Mouse (Mus musculus): Measurements from ENCODE around the gene Capzb.

Gene Capzb

DNA sequence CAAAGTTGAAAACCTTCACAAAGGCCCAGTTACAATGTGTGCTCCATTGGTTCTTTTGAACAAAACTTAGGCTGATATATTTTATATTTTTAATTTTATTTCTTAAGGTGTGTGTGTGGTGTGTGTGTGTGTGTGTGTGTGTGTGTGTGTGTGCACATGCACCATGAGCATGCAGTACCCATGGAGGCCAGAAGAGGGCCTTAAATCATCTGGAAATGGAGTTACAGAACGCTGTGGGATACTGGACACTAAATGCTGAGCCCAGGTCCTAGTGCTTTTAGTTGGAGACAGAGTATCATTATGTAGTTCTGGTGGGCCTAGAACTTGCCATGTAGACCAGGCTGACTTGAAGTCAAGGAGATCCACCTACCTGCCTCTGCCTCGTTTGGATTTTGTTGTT, 13.5 kb upstream of the Capzb start:
- DNase-seq (ENCODE audit: extremely low read depth, insufficient read length, low spot score) = no peak

DNA sequence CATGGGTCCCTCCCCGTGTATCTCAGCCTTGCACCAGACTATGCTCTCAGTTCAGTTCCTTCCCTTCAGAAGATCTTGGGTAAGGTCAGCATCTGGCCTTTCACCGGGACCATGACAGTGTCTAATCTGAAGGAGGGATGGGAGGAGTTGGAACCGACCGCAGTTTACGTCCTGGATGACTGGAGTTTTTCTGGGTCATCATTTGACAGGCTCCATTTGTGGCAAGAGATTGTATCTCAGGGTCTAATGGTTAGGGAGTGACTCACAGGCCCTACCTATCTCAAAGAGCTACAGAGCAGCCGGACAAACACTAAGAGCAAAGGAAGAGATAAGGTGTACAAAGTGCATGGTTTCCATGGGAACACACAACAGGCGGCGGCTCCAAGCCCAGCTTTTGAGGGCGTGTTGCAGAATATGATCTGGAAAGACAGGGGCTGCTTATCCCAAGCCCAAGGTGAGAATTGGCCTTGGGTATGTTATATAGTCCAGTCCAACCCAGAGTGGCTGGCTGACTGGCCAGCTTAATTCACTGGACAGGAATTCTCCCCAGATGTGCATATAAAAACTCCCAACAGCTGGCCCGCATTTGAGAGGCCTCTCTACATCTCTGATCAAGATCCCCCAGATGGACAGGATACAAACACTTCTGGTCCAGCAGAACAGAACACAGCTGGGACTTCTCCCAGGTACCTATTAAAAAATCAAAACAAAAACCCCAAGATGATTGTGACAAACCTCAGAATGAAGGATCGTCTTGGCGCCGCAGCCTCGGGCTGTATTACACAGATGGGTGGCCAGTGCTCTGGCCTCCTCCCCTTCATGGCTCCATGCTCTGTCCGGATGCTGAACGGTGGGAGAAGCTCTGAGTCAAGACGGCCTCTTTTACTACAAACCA, 12.7 kb upstream of the Capzb start:
- DNase-seq (ENCODE audit: extremely low read depth, insufficient read length, low spot score) = no peak

DNA sequence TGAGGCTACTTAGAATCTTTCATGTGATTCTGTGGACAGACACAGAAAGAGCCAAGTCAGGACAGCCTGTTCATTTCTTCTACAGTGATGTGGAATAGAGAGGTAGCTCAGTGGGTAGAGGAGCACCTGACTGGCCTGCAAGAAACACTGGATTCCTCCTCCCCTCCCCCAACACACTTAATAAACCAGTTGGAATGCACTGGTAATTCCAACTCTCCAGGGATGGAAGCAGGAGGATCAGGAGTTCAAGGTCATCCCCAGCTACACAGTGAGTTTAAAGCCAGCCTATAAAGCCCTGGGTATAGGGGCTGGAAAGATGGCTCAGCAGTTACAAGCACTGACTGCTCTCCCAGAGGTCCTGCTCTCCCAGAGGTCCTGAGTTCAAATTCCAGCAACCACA, 10.2 kb upstream of the Capzb start:
- no peak for DNase-seq (ENCODE audit: extremely low read depth, insufficient read length, low spot score)

DNA sequence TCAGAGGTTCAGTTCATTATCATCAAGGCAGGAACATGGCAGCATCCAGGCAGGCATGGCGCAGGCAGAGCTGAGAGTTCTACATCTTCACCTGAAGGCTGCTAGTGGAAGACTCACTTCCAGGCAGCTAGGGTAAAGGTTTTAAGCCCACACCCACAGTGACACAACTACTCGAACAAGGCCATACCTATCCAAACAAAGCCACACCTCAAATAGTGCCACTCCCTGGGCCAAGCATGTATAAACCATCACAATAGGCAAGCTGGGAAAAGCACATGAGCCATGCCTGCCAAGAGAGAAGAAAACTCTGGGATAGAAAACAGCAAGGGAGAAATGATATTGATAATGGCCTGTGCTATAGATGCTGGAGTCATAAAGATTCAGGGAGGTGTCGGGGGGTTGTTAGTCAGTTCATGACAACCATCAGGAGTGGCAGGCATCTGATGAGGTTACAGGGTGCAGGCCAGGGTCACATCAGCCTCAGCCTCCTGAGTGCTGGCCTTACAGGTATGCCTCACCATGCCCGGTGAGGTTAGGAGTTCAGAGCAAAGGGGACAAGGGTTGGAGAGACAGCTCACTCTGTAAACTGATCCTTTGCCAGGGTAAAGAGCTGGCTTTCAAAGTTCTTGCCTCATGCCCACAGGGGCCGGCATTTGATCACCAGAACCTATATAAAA, 6.8 kb upstream of the Capzb start:
- no peak for DNase-seq (ENCODE audit: extremely low read depth, insufficient read length, low spot score)

DNA sequence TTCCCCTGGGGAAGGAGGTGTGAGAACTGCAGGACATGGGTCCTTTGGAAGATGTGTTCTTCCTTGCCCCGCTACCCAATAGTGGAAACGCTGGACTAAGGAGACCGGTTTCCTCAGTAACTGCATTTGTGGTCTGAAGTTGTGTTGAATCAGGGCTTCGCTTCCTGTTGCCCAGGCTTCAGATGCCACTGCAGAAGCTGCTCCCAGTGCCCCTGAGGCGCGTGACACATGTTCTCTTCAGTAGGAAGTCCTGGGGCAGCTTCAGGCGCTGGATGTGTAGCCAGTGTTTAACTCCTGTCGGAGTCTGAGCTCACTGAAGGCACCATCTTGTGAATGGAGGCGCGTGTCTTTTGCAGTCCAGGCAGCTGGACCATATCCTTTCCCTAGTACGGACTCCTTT, 4.8 kb upstream of the Capzb start:
- DNase-seq (ENCODE audit: extremely low read depth, insufficient read length, low spot score) = no peak

DNA sequence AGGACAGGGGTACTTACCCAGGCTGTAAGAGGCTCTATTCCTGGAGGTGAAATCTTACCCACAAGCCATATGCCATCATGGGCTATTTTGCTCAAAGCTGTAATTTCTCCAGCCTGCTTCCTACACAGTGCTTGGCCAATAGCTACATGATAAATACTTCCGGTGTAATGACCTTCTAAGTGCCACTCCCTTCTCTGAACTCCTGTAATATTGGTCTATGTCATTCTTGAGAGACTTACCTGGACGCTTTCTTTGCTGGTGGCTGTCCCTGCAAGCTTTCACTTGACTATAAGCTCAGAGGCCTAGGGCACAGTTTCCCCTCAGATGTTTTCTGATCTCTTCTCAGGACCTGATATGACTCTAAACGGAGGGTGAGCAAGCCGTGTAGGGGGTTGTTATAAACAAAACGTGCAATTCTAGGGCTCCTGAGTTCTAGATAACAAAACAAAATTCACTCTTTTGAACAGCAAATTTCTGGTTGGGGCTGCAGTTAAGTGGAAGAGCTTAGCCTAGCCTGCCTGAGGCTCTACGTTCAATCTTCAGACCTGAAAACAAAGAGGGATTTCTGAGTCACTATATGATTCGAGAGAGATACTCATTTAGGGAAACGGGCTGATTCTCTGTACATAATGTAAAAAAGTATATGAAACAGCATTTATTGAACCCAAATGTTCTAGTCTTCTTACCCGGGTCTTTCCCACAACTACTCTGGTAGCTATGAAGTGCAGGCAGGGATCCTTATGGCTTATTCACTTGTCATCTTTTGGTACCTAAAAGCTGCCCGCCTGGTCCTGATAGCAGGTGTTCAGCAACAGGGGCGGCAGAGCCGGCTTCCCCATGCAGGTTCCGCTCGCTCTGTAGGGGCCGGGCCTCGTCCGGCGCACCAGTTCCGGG, 847 bp upstream of the Capzb start:
- no peak for DNase-seq (ENCODE audit: extremely low read depth, insufficient read length, low spot score)

DNA sequence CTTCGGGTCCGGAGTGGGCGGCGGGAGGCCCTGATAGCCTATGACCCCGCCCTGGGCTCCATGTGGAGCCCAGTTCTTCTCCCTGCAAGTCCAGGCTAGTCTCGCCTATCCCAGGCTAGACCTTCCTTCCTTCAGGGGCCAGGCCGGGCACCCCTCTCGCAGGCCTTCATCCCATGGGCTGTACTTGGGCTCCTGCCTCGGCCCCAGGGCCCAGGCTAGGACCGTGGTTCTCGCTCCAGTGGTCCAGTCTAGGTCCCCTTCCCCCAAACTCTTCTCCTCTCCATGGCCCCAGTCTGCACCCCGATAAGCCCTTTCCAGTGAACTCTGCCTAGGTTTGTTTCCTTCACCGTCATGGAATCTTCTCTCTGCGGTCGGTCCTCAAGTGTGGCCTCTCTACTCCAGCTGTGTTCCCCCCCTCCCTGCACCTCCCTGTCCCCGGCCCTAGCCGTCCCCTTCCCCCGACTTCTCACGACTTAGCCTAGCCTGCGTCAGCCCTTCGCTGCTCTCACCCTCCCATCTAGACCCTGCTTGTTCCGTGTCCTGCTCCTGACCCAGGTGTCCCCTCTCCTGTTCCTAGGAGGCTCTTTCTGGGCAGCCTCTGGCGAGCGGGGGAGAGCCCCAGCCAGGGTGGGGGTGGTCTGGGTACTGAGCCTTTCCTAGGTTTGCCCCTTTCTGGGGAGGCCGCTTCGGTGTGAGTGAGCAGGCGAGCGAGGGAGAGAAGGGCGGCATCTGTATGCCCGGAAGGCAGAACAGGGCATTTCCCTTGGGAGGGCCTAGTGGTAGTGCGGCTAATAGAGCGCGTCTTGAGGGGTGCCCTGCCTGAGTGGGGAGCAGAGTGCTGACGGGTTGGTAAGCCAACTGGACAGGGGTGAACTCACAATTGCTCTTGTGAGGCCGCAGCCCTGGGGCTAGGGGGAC, 736 bp downstream of the Capzb start:
- DNase-seq (ENCODE audit: extremely low read depth, insufficient read length, low spot score) = peak; percentile 65

DNA sequence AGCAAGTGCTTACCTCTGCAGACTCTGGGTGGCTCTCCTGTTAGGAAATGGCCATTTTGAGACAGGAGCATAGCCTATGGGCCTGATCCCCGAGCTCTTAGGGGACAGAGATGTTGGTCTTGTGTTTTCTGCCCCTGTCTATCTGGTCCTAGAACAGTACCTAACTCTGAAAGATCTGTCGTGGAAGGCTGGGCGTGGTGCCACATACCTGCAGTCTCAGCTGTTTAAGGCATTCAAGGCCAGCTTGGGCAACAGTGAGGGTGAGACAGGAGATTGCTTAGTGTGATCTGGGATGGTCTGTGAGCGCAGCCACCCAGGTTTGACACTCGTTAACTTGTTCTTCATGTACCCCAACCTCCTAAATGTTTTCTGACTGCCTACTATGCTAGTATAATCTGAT, 2.4 kb downstream of the Capzb start:
- no peak for DNase-seq (ENCODE audit: extremely low read depth, insufficient read length, low spot score)

DNA sequence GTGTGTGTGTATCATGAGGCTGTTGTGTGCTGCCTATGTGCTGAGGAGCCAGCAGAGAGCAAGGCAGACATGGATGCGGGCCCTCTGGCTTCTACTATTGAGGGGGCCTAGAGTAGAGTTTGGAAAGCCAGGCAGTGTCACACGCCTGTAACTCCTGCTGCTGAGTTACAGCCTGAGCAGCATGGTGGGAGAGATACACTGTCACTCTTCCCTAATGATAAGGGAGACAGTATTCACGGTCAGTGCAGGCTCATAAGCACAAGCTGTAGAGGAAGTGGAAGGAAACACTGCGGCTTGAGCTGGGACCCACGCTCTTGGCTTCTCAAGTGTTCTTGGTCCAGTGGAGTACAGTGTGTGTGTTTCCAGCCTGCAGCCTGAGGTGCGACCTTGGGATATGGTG, 3.8 kb downstream of the Capzb start:
- no peak for DNase-seq (ENCODE audit: extremely low read depth, insufficient read length, low spot score)

DNA sequence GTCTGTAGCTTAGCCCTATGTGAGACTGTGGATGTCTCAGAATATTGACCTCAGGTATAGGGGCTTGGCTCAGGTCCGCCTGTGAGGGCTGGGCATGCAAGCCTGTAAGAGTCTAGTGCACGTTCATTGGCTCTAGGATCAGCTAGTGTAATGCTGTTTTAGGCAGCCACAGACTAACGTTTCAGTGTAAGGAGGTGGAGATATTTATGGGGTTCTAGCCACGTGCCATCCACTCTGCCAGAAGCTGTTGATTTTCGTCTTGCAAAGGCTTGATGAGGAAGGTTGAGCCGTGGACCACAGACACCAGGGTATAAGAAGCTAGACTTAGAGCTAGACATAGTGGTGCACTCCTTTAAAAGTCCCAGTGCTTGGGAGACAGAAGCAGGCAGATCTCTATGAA, 4.2 kb downstream of the Capzb start:
- no peak for DNase-seq (ENCODE audit: extremely low read depth, insufficient read length, low spot score)

DNA sequence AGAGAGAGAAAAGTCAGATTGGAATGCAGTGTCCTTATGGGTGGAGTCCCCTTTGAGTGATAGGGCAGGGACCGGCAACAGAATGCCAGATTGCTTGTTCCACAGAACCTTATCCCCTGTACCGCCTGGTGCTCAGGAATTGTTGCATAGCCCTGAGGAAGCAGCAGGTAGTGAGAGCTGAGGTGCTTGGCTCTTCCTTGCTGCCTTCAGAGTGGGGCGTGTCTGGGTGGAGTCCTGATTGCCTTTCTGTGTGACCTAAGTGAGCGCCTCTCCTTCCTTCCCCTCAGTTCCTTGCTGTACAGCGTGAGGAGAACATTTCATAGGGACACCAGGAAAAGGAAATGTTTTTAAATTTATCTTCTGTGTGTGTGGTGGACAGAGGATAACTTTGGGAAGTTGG, 4.8 kb downstream of the Capzb start:
- no peak for DNase-seq (ENCODE audit: extremely low read depth, insufficient read length, low spot score)

DNA sequence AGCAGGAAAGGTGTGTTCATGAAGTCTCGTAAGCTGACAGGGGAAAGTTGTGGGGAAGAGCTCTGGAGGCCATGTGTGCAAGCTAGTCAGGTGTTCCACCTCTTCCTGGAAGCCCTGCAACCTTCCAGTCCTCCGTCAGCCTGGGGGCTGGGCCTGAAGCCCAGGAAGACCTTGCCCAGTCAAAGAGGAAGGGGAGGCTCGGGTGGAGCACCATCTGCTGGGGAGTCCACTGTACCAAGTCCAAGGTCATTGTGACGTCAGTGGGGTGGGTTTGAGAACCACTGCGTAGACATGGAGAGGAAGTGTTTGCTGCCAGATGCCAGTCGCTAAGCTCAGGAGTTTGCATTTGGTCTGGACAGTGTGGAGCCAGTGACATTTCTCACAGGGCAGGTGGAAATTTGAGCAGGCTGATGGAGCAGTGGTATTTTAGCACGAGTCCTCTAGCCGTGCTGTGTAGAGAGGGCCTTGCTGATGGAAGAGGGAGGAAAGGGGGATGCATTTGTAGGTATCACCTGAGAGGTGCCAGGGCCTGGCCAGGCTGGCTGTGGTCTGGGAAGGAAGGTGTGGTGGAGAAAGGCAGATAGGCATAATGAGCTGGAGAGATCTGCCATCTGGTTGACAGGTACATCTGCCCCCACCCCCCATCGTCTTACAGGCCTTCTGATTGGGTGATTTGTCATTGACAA, 5.4 kb downstream of the Capzb start:
- no peak for DNase-seq (ENCODE audit: extremely low read depth, insufficient read length, low spot score)

DNA sequence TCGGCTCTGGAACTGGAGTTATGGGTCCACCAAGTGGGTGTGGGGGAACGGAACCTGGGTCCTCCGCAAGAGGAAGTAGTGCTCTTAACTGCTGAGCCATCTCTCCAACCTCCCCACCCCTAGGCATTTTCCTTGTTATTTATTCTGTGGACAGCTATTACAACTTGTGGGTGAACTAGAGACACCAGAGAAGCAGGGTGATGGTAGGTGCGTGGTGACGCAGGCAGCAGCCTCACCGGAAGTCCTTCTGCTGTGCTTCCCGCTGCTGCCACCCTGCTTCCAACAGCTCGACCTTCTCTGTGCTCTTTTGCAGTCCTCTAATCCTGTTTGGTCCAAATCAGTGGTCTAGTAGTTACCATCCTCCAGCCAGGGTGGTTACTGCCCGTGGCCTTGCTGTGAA, 6.4 kb downstream of the Capzb start:
- DNase-seq (ENCODE audit: extremely low read depth, insufficient read length, low spot score) = no peak

DNA sequence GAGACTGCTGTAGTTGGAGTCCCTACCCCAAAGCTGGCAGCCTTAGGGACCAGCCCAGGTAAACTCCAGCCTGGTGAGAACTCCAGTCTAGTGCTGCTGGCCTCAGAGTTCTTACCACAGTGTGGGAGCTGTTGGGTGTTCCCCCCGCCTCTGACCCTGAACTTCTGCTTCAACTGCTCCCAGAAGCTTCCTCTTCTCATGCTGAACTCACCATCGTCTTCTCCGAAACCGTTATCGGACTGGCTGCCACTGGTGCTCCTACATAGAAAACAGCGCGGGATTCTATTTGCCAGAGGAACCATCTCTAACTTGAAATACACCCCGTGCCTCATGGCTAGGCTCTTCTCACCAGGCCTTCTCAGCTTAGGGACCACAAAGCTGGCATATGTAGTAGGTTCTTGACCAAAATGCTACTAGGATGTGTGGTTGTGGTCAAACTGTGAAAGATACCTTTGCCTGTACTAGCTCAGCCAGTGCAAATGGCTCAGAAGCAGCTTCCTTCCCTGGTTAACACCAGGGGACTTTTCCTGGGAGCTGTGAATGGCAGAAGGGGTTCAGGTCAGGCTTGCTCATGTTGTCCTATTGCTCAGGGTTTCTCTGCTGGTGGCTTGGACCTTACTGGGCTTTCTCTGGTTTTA, 7.1 kb downstream of the Capzb start:
- DNase-seq (ENCODE audit: extremely low read depth, insufficient read length, low spot score) = no peak

DNA sequence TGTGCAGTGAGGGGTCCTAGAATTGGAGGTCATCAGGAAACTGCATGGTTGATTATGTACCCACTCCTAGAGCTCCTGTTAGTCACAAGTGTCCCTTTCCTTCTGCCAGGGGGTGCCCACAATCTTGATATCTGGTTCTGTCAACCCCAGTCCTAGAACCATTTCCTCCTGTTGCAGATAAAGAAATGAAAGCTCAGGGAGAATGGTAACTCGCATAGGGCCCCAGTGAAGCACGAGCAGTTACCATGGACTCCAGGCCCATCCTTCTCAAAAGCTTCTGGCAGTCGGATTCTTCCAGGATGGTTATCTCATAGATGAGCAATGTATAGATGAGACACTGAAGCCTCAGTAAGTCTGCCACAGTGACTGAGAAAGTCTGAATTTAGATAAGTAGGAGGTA, 8.2 kb downstream of the Capzb start:
- no peak for DNase-seq (ENCODE audit: extremely low read depth, insufficient read length, low spot score)

DNA sequence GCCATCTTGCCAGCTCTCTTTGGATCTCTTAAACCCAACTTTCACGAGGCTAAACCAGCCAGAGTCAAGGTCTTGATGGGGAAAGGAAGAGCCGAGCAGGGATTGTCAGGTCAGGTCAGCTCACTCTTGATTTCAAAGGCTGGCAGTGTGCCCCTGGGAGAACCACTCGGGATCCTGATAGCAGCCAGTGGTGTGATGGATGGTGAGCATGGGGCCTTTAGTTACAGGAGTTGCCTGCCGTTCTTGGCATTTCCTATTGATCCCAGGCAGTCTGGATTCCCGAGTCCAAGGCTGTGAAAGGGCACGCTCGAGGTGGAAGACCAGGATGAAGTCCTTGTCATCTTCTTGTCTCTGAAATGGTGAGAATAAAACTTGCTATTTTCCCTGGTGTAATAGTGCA, 9.9 kb downstream of the Capzb start:
- no peak for DNase-seq (ENCODE audit: extremely low read depth, insufficient read length, low spot score)

DNA sequence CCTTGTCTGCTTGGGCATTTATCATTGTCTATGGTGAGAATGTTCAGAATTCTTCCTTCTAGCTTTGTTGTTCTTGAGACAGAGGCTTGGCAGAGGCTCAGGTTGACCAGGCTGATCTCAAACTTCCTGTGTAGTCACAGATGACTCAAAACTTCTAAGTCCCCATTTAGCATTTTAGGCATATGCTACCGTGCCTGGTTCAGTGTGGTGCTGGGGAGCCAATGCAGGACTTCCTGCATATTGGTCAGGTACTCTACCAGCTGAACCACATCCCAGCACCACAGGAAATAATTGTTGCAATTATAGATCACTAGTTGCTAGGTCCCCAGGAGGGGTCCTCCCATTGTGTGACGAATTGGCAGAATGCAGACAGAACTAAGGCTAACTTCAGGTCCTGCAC, 10.7 kb downstream of the Capzb start:
- peak; percentile 56 for DNase-seq (ENCODE audit: extremely low read depth, insufficient read length, low spot score)

DNA sequence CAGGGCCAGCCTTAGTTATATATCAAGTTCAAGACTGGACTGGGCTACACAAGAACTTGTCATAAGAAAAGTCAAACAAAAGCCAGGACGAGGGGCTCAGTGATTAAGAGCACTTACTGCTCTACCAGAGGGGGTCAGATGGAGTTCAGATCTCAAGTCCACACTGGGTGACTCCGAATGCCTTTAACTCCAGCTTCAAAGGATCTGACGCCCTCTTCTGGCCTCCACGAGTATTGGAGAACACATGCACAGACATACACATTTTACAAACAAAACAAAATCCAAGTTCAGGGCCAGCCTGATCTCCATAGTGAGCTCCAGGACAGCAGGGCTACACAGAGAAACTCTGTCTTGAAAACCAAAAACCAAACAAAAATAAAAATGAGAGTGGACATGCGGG, 13.1 kb downstream of the Capzb start:
- no peak for DNase-seq (ENCODE audit: extremely low read depth, insufficient read length, low spot score)

DNA sequence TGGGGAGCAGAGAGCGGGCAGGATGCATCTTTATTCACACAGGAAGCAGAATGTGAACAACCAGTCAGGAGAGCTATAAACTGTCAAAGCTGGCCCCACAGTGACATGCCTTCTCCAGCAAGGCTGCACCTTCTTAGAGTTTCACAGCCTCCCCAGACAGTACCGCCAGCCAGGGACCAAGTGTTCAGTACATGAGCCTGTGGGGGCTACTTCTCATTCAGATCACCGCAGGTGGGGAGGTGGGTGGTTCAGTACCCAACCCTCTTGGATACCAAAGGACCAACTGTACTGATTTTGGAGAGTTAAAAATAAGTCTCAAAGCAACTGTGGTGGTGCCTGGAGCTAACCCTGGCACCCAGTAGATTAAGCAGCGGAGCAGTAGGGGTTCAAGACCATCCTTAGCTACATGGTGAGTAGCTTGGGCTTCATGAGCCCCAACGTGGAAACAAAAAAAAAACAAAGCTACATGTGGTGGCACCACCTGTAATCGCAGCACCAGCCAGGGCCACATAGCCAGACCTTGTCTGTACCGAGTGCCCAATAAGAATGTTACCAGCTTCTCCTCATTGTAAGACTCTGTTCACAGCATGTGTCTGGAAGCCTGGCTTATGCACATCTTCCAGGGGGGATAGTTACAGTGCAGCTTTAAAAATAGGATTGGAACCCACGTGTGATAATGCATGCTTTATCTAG, 13.8 kb downstream of the Capzb start:
- no peak for DNase-seq (ENCODE audit: extremely low read depth, insufficient read length, low spot score)
